Mouse (Mus musculus) forebrain, embryonic 13.5 days (tissue): ENCODE results near the gene Myo1b. TPM values are rescaled to one million over a fixed set of nuclear protein-coding genes. Genes with fewer than 3 reads are reported as not detected.

ENCODE experiments used
- ATAC-seq: fragments of 200-750 bp; cut with Nextera tagmentation; 2 replicates; pipeline ENCODE4 v1.8.0; 2017
- H3K27ac ChIP-seq: fragments of 300-500 bp; sonication (generic); 2 replicates; pipeline ENCODE4 v1.5.1; 2015; ENCODE audit warnings: inconsistent platforms, mild to moderate bottlenecking, moderate library complexity
- H3K27me3 ChIP-seq: fragments of 300-500 bp; sonication (generic); 2 replicates; pipeline ENCODE4 v1.6.1; 2015; ENCODE audit warnings: mild to moderate bottlenecking, inconsistent platforms
- H3K36me3 ChIP-seq: fragments of 300-500 bp; sonication (generic); 2 replicates; pipeline ENCODE4 v1.6.1; 2015; ENCODE audit warnings: mild to moderate bottlenecking, inconsistent platforms; ENCODE audit not compliant: poor library complexity, severe bottlenecking
- H3K4me1 ChIP-seq: fragments of 300-500 bp; sonication (generic); 2 replicates; pipeline ENCODE4 v1.6.1; 2015; ENCODE audit warnings: inconsistent platforms
- H3K4me2 ChIP-seq: fragments of 300-500 bp; sonication (generic); 2 replicates; pipeline ENCODE4 v1.6.1; 2015; ENCODE audit warnings: inconsistent platforms, mild to moderate bottlenecking, moderate library complexity
- H3K4me3 ChIP-seq: fragments of 300-500 bp; sonication (generic); 2 replicates; pipeline ENCODE4 v1.5.1; 2015; ENCODE audit warnings: mild to moderate bottlenecking, inconsistent platforms
- H3K9ac ChIP-seq: fragments of 300-500 bp; sonication (generic); 2 replicates; pipeline ENCODE4 v1.6.1; 2015; ENCODE audit warnings: mild to moderate bottlenecking, inconsistent platforms
- H3K9me3 ChIP-seq: fragments of 300-500 bp; sonication (generic); replicated peaks from 2 replicates; pipeline ENCODE4 v1.6.1; 2016; ENCODE audit warnings: inconsistent platforms
- WGBS: fragments of 180-500 bp; shearing (Covaris S2); methylation state at CpG from one replicate; pipeline ENCODE4 v1.1.7; 2015; 5-methylcytosine and 5-hydroxymethylcytosine counted together
- polyA plus RNA-seq: library from polyadenylated mRNA; unstranded; fragments of >200 nt; fragmentation: Nextera tagmentation; extraction: Ambion mirVana; gene quantifications from 2 replicates; pipeline ENCODE4 v1.2.1, GENCODE M21; 2015

Gene Myo1b
- 105 and 112 TPM in 2 replicates for polyA plus RNA-seq

- peak within 1 kb of the TSS; percentile 69 for H3K4me2 ChIP-seq
- peak within 1 kb of the TSS; percentile 97 for H3K9ac ChIP-seq
- ATAC-seq = peak; percentile 77
- H3K27me3 ChIP-seq = no peaks in the 10 kb centered on the region
- H3K4me1 ChIP-seq = peaks cover 27% of the 10 kb centered on the region
- H3K36me3 ChIP-seq = no peaks in the 10 kb centered on the region
- 0% methylated on average over 74 of the region's 79 CpGs for WGBS
- H3K9me3 ChIP-seq = no peaks in the 10 kb centered on the region
- peak within 1 kb of the TSS; percentile 93 for H3K4me3 ChIP-seq
- H3K27ac ChIP-seq = peak within 1 kb of the TSS; percentile 94
Observed at GRCm38 (mm10) chr1:51915576-51916156, at the start of gene Myo1b. Myo1b (minus strand) TSS chr1:51916071.

- no peaks in the 10 kb centered on the region for H3K36me3 ChIP-seq
- no peak for ATAC-seq
Observed at GRCm38 (mm10) chr1:51964647-51965046, 48.8 kb upstream of the Myo1b start.

GRCm38 (mm10) chr1:51947116-51947515 is 31.2 kb upstream of the Myo1b start:
- Histone ChIP-seq H3K36me3 (no peaks in the 10 kb centered on the region), H3K27ac (no peak overlapping the region), H3K27me3 (no peaks in the 10 kb centered on the region), H3K4me3 (no peak overlapping the region), H3K9ac (no peak overlapping the region), H3K9me3 (no peaks in the 10 kb centered on the region), H3K4me1 (no peaks in the 10 kb centered on the region), H3K4me2 (no peak overlapping the region)
- no peak for ATAC-seq
- WGBS = 75% methylated on average over 4 of the region's 4 CpGs

More at GRCm38 (mm10) chr1:51964647-51965046, 48.8 kb upstream of the Myo1b start:
- H3K4me2 ChIP-seq = no peak overlapping the region
- H3K27me3 ChIP-seq = no peaks in the 10 kb centered on the region
- H3K4me1 ChIP-seq = peaks cover 15% of the 10 kb centered on the region
- no peaks in the 10 kb centered on the region for H3K9me3 ChIP-seq
- WGBS = 91% methylated on average over 2 of the region's 2 CpGs
- H3K9ac ChIP-seq = no peak overlapping the region
- no peak overlapping the region for H3K4me3 ChIP-seq
- H3K27ac ChIP-seq = no peak overlapping the region

- H3K4me1 ChIP-seq = no peaks in the 10 kb centered on the region
- H3K9me3 ChIP-seq = no peaks in the 10 kb centered on the region
- 40% methylated on average over 5 of the region's 5 CpGs for WGBS
- H3K9ac ChIP-seq = no peak overlapping the region
- H3K27ac ChIP-seq = no peak overlapping the region
- ATAC-seq = peak; percentile 75
- no peaks in the 10 kb centered on the region for H3K36me3 ChIP-seq
- no peaks in the 10 kb centered on the region for H3K27me3 ChIP-seq
- no peak overlapping the region for H3K4me2 ChIP-seq
- H3K4me3 ChIP-seq = no peak overlapping the region
Observed at GRCm38 (mm10) chr1:51944755-51945154, 28.9 kb upstream of the Myo1b start.

- Histone ChIP-seq H3K4me2 (no peak overlapping the region), H3K9ac (no peak overlapping the region), H3K27ac (no peak overlapping the region), H3K4me1 (no peaks in the 10 kb centered on the region), H3K9me3 (no peaks in the 10 kb centered on the region), H3K36me3 (no peaks in the 10 kb centered on the region), H3K4me3 (no peak overlapping the region), H3K27me3 (no peaks in the 10 kb centered on the region)
- ATAC-seq = no peak
- WGBS = 92% methylated on average over 7 of the region's 7 CpGs
Observed at GRCm38 (mm10) chr1:51938357-51938756, 22.5 kb upstream of the Myo1b start.

- H3K4me2 ChIP-seq = no peak overlapping the region
- WGBS = 42% methylated on average over 2 of the region's 2 CpGs
Observed at GRCm38 (mm10) chr1:51935006-51935405, 19.1 kb upstream of the Myo1b start.

GRCm38 (mm10) chr1:51934176-51934924 is 18.5 kb upstream of the Myo1b start:
- Histone ChIP-seq H3K36me3 (no peaks in the 10 kb centered on the region), H3K4me3 (no peak overlapping the region), H3K27ac (no peak overlapping the region), H3K4me1 (no peaks in the 10 kb centered on the region), H3K9ac (no peak overlapping the region), H3K4me2 (no peak overlapping the region), H3K27me3 (no peaks in the 10 kb centered on the region), H3K9me3 (no peaks in the 10 kb centered on the region)
- 84% methylated on average over 11 of the region's 11 CpGs for WGBS
- no peak for ATAC-seq

More at GRCm38 (mm10) chr1:51935006-51935405, 19.1 kb upstream of the Myo1b start:
- H3K27me3 ChIP-seq = no peaks in the 10 kb centered on the region
- no peaks in the 10 kb centered on the region for H3K4me1 ChIP-seq
- no peak overlapping the region for H3K4me3 ChIP-seq
- no peak for ATAC-seq
- H3K9me3 ChIP-seq = no peaks in the 10 kb centered on the region
- no peak overlapping the region for H3K27ac ChIP-seq
- no peak overlapping the region for H3K9ac ChIP-seq
- H3K36me3 ChIP-seq = no peaks in the 10 kb centered on the region

GRCm38 (mm10) chr1:51932826-51933225 is 17.0 kb upstream of the Myo1b start:
- Histone ChIP-seq H3K27ac (no peak overlapping the region), H3K4me2 (no peak overlapping the region), H3K27me3 (no peaks in the 10 kb centered on the region), H3K4me3 (no peak overlapping the region), H3K36me3 (no peaks in the 10 kb centered on the region), H3K4me1 (0 out of 2 replicates have a peak, but pooled peaks cover 3% of the 10 kb centered on the region), H3K9me3 (no peaks in the 10 kb centered on the region), H3K9ac (no peak overlapping the region)
- 88% methylated on average over 3 of the region's 3 CpGs for WGBS
- no peak for ATAC-seq

- no peak overlapping the region for H3K4me2 ChIP-seq
- no peak overlapping the region for H3K27ac ChIP-seq
- no peak for ATAC-seq
- no peak overlapping the region for H3K9ac ChIP-seq
- 0 out of 2 replicates have a peak, but pooled peaks cover 3% of the 10 kb centered on the region for H3K4me1 ChIP-seq
- no peak overlapping the region for H3K4me3 ChIP-seq
- no peaks in the 10 kb centered on the region for H3K9me3 ChIP-seq
- 29% methylated on average over 7 of the region's 7 CpGs for WGBS
- H3K27me3 ChIP-seq = no peaks in the 10 kb centered on the region
- H3K36me3 ChIP-seq = no peaks in the 10 kb centered on the region
Observed at GRCm38 (mm10) chr1:51931561-51931960, 15.7 kb upstream of the Myo1b start.

GRCm38 (mm10) chr1:51930584-51930983 is 14.7 kb upstream of the Myo1b start:
- H3K27ac ChIP-seq = no peak overlapping the region
- H3K9me3 ChIP-seq = no peaks in the 10 kb centered on the region
- ATAC-seq = no peak
- H3K36me3 ChIP-seq = no peaks in the 10 kb centered on the region
- H3K4me2 ChIP-seq = no peak overlapping the region
- no peak overlapping the region for H3K9ac ChIP-seq
- H3K4me3 ChIP-seq = no peak overlapping the region
- no peaks in the 10 kb centered on the region for H3K27me3 ChIP-seq
- 0 out of 2 replicates have a peak, but pooled peaks cover 3% of the 10 kb centered on the region for H3K4me1 ChIP-seq
- 81% methylated on average over 5 of the region's 5 CpGs for WGBS

- no peak for ATAC-seq
- H3K9me3 ChIP-seq = no peaks in the 10 kb centered on the region
- 0 out of 2 replicates have a peak, but pooled peaks cover 3% of the 10 kb centered on the region for H3K4me1 ChIP-seq
- H3K27me3 ChIP-seq = no peaks in the 10 kb centered on the region
- WGBS = 88% methylated on average over 3 of the region's 3 CpGs
- H3K27ac ChIP-seq = no peak overlapping the region
- H3K4me2 ChIP-seq = no peak overlapping the region
- H3K36me3 ChIP-seq = no peaks in the 10 kb centered on the region
- no peak overlapping the region for H3K4me3 ChIP-seq
- H3K9ac ChIP-seq = no peak overlapping the region
Observed at GRCm38 (mm10) chr1:51929557-51929956, 13.7 kb upstream of the Myo1b start.

GRCm38 (mm10) chr1:51922820-51923219 is 6.9 kb upstream of the Myo1b start:
- peak; percentile 72 for ATAC-seq
- H3K27me3 ChIP-seq = no peaks in the 10 kb centered on the region
- H3K4me1 ChIP-seq = no peaks in the 10 kb centered on the region
- H3K9me3 ChIP-seq = no peaks in the 10 kb centered on the region
- no peak overlapping the region for H3K9ac ChIP-seq
- WGBS = 15% methylated on average over 12 of the region's 12 CpGs
- H3K4me3 ChIP-seq = no peak overlapping the region
- no peaks in the 10 kb centered on the region for H3K36me3 ChIP-seq
- H3K4me2 ChIP-seq = 0 out of 2 replicates have a peak overlapping the region, but pooled peaks have one; percentile 19
- H3K27ac ChIP-seq = no peak overlapping the region
